Mouse (Mus musculus) limb, embryonic 10.5 days (tissue): ENCODE measurements at regions not wholly inside any gene's neighbourhood (a gene's known extent, or its start where the extent isn't known, plus 50 kb on each side); places are given as distances from the start of the nearest gene placed in this dataset.

ENCODE experiments used
- DNase-seq: peaks from one replicate; pipeline ENCODE4 v3.0.0-alpha.2; 2017; ENCODE audit warnings: low spot score
- H3K27ac ChIP-seq: fragments of 300-500 bp; sonication (generic); 2 replicates; pipeline ENCODE4 v1.5.1; 2016; ENCODE audit warnings: mild to moderate bottlenecking
- H3K27me3 ChIP-seq: fragments of 300-500 bp; sonication (generic); 2 replicates; pipeline ENCODE4 v1.6.1; 2016; ENCODE audit warnings: low read depth, mild to moderate bottlenecking; ENCODE audit not compliant: poor library complexity, severe bottlenecking
- H3K36me3 ChIP-seq: fragments of 300-500 bp; sonication (generic); 2 replicates; pipeline ENCODE4 v1.6.1; 2016; ENCODE audit warnings: mild to moderate bottlenecking, moderate library complexity
- H3K4me1 ChIP-seq: fragments of 300-500 bp; sonication (generic); 2 replicates; pipeline ENCODE4 v1.6.1; 2016
- H3K4me3 ChIP-seq: fragments of 300-500 bp; sonication (generic); 2 replicates; pipeline ENCODE4 v1.5.1; 2016; ENCODE audit warnings: mild to moderate bottlenecking, moderate library complexity
- H3K9me3 ChIP-seq: fragments of 300-500 bp; sonication (generic); replicated peaks from 2 replicates; pipeline ENCODE4 v1.6.1; 2016; ENCODE audit warnings: mild to moderate bottlenecking
- WGBS: fragments of 180-500 bp; shearing (Covaris S2); methylation state at CpG from one replicate; pipeline ENCODE4 v1.1.7; 2016; 5-methylcytosine and 5-hydroxymethylcytosine counted together

DNA sequence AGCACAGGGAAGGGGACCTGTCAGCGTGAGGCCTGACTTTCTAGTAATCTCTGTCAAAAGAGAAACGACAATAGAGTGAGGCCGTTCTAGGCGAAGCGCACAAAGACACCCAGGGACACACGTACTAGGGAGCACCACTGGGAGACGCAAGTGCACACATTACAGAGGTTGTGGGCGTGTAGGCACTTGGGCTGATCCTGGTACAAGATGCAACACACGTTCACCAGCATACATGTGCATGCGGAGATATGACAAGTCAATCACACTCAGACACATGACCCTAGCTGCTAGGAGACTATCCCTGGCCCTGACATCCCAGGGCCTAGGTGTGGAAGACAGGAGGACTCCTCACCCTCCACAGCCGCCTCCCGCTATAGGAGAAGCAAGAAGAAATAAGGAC is 327.4 kb upstream of the Dio3 start:
- H3K4me3 ChIP-seq: no peak overlapping the region
- no peaks in the 10 kb centered on the region for H3K9me3 ChIP-seq
- H3K27ac ChIP-seq: peak overlapping the region; percentile 80
- WGBS: 88% methylated on average over 12 of the region's 12 CpGs
- H3K27me3 ChIP-seq: peaks cover 10% of the 10 kb centered on the region; the same call in 1 of the 2 replicates
- DNase-seq: no peak
- peaks cover 62% of the 10 kb centered on the region for H3K4me1 ChIP-seq
- no peaks in the 10 kb centered on the region for H3K36me3 ChIP-seq

DNA sequence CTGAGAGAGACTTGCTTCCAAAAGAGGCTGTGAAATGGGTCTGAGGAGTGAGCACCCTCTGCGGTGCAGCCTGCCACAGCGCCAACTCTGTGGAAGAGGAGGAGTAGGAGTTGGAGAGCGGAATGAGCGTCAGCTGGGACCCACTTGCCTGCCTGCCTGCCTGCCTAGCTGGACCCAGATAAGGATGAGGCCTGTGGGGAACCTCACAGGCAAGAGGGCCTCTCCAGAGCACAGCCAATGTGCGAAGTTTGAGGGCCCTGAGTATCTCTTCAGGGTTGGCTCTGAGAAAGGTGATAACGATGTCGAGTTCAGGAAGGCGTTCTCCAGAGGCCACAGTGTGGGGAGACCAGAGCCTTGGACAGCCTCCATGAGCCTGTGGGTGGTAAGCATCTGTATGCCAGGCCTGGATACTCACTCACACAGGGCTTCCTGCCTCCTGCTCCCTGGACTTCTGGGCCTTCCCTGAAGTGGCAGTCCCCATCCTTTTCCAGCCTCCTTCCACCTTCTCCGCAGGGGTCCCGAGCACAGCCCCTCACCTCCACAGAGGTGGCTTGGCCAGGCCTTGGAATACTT is 326.9 kb upstream of the Dio3 start:
- H3K9me3 ChIP-seq: no peaks in the 10 kb centered on the region
- no peaks in the 10 kb centered on the region for H3K36me3 ChIP-seq
- H3K27ac ChIP-seq: peak overlapping the region; percentile 80
- peaks cover 5% of the 10 kb centered on the region; the same call in 1 of the 2 replicates for H3K27me3 ChIP-seq
- DNase-seq: no peak
- 85% methylated on average over 10 of the region's 10 CpGs for WGBS
- H3K4me1 ChIP-seq: peaks cover 63% of the 10 kb centered on the region
- no peak overlapping the region for H3K4me3 ChIP-seq

DNA sequence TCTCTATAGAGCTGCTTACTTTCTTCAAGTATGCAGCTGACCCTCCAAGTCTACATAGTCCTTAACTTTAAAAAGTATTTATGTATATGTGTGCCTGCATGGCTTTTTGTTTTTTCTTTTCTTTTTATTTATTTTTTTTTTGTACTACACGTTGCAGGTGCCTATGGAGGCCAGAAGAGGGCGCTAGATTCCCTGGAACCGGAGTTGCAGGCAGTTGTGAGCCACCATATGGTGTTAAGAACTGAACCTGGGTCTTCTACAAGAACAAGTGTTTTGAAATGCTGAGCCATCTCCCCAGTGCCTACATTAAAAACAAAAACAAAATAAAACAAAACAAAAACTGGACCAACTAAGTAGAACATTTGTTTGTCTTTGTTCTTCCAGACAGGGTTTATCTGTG is 325.9 kb upstream of the Dio3 start:
- Histone ChIP-seq H3K4me1 (peaks cover 57% of the 10 kb centered on the region), H3K4me3 (no peak overlapping the region), H3K27ac (peak overlapping the region; percentile 80), H3K36me3 (no peaks in the 10 kb centered on the region), H3K9me3 (no peaks in the 10 kb centered on the region), H3K27me3 (no peaks in the 10 kb centered on the region)
- DNase-seq: no peak
- WGBS: 65% methylated on average over 3 of the region's 3 CpGs

DNA sequence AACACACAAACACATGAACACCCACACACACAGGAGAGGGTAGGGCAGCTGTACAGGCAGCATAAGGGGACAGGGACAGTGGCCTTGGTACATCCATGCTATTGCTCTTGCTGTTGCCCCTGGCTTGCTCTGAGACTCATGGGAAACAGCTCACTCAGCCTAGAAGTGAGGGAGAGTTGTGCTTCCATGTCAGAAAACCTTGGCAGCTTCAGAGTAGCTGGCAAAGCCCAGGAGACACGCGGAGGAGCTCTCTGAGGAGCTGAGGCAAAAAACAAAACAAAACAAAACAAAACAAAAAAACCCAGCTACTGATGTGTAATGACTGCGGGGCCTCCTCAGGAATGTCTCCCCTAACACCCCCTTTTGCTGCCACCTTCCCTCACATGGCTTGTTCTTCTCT is 321.6 kb upstream of the Dio3 start:
- DNase-seq: no peak
- Histone ChIP-seq H3K4me3 (no peak overlapping the region), H3K27ac (peak overlapping the region; percentile 47; the same call in 1 of the 2 replicates), H3K4me1 (peaks cover 24% of the 10 kb centered on the region), H3K9me3 (no peaks in the 10 kb centered on the region), H3K36me3 (no peaks in the 10 kb centered on the region), H3K27me3 (0 out of 2 replicates have a peak, but pooled peaks cover 10% of the 10 kb centered on the region)
- WGBS: 75% methylated on average over 3 of the region's 3 CpGs

DNA sequence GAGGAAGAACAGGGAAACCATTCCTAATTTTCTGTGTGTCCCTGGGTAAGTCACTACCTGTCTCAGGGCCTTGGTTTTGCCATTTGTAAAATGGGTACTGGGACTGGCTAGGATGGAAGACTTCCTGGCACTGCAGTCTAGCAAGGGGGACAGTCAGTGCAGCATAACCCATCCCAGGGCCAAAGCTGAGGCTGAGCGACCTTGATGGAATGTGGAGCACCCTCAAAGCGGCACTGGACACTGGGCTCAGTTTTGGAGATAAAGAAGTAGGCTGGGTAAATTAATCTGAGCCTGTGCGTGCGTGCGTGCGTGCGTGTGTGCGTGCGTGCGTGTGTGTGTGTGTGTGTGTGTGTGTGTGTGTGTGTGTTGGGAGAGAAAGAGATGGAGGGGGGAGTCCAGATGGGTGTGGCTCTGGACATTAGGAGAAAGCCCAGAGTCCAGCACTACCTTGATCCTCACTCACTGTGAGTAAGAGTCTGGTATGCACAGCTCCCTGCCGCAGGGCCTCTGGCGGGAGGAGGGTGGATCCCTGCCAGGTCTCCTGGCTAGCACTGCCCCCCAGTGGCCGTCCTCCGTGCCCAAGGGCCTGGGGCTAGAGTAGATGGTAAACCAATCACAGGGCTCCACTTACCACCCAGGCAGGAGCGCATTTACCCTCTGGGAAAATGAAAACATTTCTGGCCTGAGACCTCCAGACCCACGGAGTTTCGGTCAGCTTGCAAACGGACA is 320.3 kb upstream of the Dio3 start:
- peaks cover 27% of the 10 kb centered on the region for H3K4me1 ChIP-seq
- H3K27me3 ChIP-seq: peaks cover 12% of the 10 kb centered on the region; the same call in 1 of the 2 replicates
- no peaks in the 10 kb centered on the region for H3K9me3 ChIP-seq
- H3K4me3 ChIP-seq: no peak overlapping the region
- 50% methylated on average over 18 of the region's 18 CpGs for WGBS
- DNase-seq: peak; percentile 90
- H3K27ac ChIP-seq: peak overlapping the region; percentile 47; the same call in 1 of the 2 replicates
- no peaks in the 10 kb centered on the region for H3K36me3 ChIP-seq

DNA sequence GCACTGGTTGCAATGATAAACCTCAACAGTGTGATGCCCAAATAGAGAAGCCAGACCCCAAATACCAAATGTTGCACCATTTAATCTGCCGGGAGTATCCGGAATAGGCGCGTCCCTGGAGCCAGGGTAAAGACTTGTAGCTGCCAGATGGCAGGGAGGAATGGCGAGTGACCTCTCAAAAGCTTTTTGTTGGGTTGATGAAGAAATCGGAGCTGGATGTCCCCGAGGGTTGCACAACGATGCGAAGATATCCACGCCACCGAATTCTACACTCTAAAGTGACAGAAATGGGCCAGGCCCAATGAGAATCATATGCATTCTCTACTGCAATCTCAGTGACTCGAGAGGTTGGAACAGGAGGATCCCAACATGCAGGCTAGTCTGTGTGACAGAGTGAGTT is 312.1 kb upstream of the Dio3 start:
- H3K36me3 ChIP-seq: no peaks in the 10 kb centered on the region
- peaks cover 19% of the 10 kb centered on the region for H3K27me3 ChIP-seq
- WGBS: 89% methylated on average over 12 of the region's 12 CpGs
- peaks cover 4% of the 10 kb centered on the region for H3K4me1 ChIP-seq
- no peaks in the 10 kb centered on the region for H3K9me3 ChIP-seq
- no peak overlapping the region for H3K4me3 ChIP-seq
- DNase-seq: no peak
- no peak overlapping the region for H3K27ac ChIP-seq

DNA sequence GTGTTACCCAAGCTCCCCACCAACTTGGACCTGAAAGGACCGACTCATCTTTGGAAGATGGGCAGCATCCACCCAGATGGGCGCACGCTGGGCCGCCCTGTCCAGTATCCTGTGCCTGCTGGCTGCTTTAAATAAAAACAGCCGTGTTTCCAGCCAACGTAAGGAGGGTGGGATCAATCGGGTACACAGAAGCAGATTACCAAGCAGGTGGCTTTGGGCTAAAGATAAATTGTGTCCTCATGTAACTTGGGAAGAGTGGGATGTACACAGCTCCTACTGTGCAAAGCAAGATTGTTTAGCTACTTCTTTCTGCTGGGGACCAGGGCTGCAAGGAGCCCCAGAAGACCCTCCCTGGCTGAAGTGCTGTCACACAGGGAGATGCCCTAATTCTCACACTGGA is 310.6 kb upstream of the Dio3 start:
- Histone ChIP-seq H3K36me3 (no peaks in the 10 kb centered on the region), H3K27me3 (peaks cover 19% of the 10 kb centered on the region), H3K27ac (0 out of 2 replicates have a peak overlapping the region, but pooled peaks have one; percentile 9), H3K4me1 (no peaks in the 10 kb centered on the region; the same call in 1 of the 2 replicates), H3K4me3 (no peak overlapping the region), H3K9me3 (no peaks in the 10 kb centered on the region)
- WGBS: 82% methylated on average over 7 of the region's 7 CpGs
- DNase-seq: no peak

DNA sequence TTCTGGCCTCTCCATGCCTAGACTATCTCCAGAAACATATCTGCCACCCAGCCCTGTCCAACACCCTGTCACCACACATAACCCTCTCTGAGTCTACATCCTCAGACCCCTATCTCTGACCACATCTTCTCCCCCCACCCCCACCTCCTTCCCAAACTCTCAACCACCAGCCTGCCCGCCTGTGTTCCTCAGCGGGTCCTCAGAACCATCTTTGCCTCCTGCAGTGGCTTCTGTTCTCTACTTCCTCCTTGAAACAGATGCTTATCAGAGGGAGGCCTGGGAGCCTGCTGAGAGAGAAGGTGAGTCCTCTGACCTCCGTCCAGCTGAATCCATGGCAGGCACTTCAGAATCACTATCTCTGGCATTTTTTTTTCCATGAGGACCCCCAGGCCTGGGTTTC is 307.4 kb upstream of the Dio3 start:
- H3K36me3 ChIP-seq: no peaks in the 10 kb centered on the region
- no peak overlapping the region for H3K27ac ChIP-seq
- H3K4me3 ChIP-seq: no peak overlapping the region
- no peaks in the 10 kb centered on the region for H3K9me3 ChIP-seq
- H3K4me1 ChIP-seq: no peaks in the 10 kb centered on the region
- peaks cover 15% of the 10 kb centered on the region; the same call in 1 of the 2 replicates for H3K27me3 ChIP-seq
- 77% methylated on average over 3 of the region's 3 CpGs for WGBS
- DNase-seq: no peak

DNA sequence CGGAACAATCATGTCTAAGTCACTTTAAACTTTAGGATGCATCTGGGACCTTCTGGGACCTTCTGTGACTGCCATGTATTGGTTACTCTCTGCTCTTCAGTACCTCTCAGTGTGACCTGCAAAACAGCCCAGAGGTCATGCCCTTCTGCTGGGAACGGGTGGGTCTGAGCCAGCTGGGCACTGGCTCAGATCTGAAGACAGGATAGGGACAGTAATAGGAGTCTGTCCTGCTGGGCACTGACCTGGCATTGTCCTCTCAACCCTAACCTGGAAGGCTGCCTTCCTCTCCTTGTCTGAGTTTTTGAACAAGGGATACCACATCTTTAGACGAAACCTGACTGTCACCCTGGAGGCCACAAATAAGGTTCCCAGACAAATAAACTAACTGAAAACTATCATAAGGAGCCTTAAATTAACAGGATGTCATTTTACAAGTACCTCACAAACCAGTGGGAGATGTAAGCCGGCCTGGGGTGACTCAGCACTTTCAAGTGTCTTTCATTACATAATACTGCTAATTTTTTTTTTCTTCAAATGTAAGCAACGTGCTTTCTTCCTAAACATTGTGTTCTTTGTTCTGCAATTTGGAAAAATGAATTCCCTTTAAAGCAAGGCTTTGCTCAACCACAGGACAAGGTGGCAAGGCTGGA is 306.4 kb upstream of the Dio3 start:
- Histone ChIP-seq H3K27ac (no peak overlapping the region), H3K27me3 (peaks cover 5% of the 10 kb centered on the region; the same call in 1 of the 2 replicates), H3K9me3 (no peaks in the 10 kb centered on the region), H3K36me3 (no peaks in the 10 kb centered on the region), H3K4me1 (no peaks in the 10 kb centered on the region), H3K4me3 (no peak overlapping the region)
- 68% methylated on average over 5 of the region's 5 CpGs for WGBS
- no peak for DNase-seq

DNA sequence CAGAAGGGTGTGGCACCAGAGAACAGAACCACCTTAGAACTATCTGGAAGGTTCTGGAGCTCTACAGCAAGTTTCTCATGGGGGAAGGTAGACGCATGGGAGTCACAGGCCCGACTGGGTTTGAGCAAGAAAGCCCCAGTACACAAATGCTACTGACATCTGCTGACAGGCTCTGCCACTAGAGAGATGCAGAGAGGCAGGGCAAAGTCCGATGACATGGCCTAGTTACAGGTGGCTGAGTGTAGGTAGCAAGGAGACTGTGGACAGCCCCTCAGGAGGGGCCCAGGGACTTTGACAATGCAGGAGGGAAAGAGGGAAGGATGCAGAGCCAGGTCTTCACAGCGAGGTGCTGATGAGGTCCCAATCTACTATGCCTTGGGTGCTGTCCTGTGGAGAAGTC is 305.3 kb upstream of the Dio3 start:
- no peak overlapping the region for H3K4me3 ChIP-seq
- DNase-seq: no peak
- H3K9me3 ChIP-seq: no peaks in the 10 kb centered on the region
- WGBS: 88% methylated on average over 4 of the region's 4 CpGs
- H3K27ac ChIP-seq: no peak overlapping the region
- H3K27me3 ChIP-seq: no peaks in the 10 kb centered on the region
- no peaks in the 10 kb centered on the region for H3K4me1 ChIP-seq
- H3K36me3 ChIP-seq: no peaks in the 10 kb centered on the region

DNA sequence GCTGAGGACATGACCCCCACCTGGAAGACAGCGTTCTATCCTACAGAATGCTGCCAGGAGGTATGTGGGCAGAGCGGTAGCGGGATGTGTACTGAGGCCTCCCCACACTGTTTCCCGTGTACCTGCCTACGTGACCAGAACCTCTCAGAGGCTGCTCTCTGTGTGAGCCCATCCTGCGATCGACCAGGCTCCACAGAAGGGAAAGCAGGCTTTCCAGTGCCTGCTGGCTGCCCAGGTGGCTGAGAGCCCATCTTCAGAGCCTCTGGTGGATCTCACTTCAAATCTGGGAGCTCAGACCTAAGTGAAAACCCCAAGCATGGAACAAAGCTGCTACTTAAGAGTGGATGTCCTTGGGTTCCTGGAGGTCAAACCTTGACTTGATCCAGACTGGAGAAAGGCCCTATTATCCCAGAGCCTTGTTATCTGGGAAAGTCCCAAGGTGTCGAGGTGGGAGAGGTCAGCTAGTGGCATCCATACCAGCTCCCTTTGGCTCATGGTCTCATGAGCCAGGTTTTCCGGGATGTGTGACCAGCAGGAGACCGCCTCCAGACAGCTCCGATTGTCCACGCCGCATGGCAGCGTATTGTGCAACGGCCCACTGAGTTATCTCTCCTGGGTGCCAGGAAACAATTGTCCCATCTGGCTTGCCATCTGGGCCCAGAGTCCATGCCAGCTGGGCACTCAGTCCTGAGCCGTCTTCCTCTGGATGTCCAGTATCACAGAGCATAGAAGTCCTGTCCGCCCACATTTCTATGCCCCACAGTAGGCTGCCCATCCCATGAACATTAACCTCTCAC is 303.5 kb upstream of the Dio3 start:
- DNase-seq: no peak
- Histone ChIP-seq H3K4me1 (no peaks in the 10 kb centered on the region), H3K27me3 (no peaks in the 10 kb centered on the region), H3K27ac (no peak overlapping the region), H3K36me3 (no peaks in the 10 kb centered on the region), H3K4me3 (no peak overlapping the region), H3K9me3 (no peaks in the 10 kb centered on the region)
- 93% methylated on average over 17 of the region's 17 CpGs for WGBS

DNA sequence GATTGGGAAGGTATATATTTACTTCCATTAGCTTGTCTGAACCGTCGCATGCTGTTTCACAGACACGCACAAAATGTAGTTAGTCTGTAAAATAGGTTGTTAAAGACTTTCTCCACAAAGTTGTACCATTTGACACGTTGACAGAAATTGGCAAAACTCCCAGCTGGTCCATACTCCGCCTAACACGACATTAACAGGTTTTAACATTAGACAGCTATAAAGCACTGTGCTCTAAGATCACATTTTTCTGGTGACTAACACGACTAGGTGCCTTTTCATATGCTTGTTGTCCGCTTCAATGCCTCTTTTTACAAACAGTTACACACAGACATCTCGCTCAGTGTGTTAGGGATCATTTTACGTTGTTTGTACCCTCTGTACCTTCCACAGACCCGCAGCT is 294.2 kb upstream of the Dio3 start:
- 90% methylated on average over 11 of the region's 11 CpGs for WGBS
- Histone ChIP-seq H3K4me3 (no peak overlapping the region), H3K9me3 (no peaks in the 10 kb centered on the region)

More for the DNA sequence above, 294.2 kb upstream of the Dio3 start:
- no peaks in the 10 kb centered on the region for H3K36me3 ChIP-seq
- no peak for DNase-seq
- H3K27me3 ChIP-seq: no peaks in the 10 kb centered on the region
- H3K4me1 ChIP-seq: no peaks in the 10 kb centered on the region
- no peak overlapping the region for H3K27ac ChIP-seq
